Mouse (Mus musculus): ENCODE measurements at regions not wholly inside any gene's neighbourhood (a gene's known extent, or its start where the extent isn't known, plus 50 kb on each side); places are given as distances from the start of the nearest gene placed in this dataset.
A peak's percentile ranks its signal among the peaks of the same experiment; 100 is the strongest.

DNA sequence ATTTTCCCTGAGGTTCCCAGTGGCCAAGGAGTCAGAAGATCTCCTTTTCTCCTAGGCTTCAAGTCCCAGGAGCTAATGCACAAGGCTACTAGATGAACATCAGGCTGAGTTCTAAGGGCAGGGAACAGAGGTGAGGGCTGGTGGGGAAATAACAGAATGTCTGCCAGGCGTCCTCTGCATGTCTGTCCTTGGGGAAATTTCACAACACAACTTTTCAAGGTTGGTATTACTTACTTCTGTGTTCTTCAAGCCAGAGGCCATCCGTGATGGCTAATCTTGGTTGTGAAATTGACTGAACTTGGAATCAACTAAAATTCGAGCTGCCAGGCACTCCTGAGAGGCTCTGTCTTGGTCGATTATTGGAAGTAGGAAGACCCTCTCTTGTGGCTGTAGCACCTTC is 416.6 kb downstream of the Vrk1 start:
- no peak for DNase-seq

DNA sequence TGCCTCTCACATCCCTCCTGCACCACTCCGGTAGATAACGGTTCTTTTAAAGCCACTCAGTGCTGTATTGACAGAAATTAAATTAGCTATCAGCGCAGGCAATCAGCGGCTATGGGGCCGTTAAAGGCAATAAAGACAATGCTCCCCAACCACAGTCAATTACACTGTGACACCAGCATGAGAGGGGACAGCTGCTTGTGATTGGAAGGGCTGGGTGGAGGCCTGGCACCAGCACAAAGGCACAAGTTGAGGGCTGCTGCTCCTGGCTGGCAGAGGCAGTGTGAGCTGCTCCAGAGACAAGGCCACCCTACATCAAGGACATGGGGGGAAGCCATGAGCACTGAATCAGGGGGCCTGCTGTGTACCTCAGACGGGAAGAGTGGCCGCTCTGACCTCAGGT is 420.0 kb downstream of the Vrk1 start:
- no peak for DNase-seq

DNA sequence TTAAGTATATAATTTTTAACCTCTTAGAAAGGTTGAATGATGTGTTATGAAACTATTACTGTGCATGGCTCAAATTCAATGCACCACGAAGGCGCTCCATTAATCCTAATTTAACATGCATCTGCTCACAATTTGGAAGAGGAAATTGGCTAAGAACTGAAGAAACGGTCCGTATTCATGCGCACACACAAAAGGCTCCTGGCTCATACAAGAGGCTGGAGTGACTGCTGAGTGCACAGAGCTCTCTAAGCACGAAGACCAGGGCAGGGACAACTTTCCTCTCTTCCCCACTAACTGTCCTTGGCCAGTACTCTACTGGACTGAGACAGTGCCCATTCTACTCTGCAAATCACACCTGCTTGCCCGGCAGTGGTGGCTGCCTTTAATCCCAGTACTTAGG is 435.1 kb downstream of the Vrk1 start:
- DNase-seq, result no peak

DNA sequence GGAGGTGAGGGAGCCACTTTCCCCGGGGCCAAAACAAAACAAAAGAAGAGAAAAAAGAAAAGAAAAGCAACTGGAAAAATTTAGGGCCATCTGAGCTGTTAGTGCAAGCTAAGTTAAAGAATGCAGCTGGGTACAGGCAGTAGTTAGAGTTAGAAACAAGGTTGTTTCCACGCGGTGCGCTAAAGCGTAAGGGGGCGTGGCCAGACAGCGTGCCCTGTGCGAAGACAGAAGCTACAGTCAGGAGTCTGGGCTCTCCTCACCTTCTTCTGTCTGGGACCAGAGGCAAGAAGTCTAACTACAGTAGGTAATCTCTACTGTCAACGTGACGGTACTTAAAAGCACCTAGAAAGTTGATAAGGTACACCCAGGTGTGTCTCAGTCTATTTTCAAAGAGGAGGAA is 435.9 kb downstream of the Vrk1 start:
- no peak for DNase-seq

DNA sequence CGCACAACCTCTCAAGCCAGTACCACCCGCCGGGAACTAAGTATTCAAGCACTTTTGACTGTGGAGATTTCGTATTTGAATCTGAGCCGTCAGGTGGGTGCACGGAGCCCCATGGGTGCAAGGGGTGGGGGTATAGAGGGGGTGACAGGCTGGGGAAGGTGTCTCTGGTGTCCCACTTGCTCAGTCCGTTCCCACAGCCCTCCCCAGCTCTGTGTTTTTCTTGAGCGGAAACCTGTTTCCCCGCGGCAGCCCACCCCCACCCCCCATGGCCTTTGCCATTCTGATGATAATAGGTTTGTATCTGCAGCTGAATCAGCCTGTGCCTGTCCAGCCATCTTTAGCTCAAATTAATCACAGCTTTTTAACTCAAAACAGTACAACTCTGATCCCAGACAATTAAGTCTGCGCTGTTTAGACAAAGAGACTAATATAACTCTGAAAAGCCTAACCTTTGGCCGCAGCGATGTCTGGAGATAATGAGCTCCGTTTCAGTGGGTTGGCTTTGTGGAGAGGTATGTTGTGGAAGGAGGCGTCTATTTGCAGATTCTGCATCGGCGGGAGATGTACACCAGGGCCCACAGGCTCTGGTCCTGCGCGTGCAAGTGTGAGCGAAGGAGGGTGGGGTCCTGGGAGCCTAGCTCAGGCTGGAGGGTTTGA is 437.0 kb downstream of the Vrk1 start:
- DNase-seq, result no peak

DNA sequence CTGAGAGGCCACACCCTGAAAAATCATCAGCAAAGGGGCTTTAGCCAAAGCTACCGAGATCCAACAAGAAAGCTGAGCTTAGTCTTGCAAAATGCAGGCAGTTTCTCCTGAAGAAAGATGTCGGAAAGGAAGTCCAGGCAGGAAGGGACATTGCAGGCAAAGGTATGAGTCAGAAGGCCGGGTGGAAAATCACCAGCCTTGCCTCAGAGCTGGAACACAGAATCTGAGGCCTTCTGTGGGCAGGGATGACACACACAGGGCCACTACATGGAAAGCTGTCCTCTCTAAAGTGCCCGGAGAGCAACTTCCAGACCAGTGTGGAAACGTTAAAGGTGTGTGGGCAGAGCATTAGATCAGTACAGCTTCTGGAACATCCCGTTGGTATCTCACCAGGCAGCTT is 438.5 kb downstream of the Vrk1 start:
- no peak for DNase-seq

DNA sequence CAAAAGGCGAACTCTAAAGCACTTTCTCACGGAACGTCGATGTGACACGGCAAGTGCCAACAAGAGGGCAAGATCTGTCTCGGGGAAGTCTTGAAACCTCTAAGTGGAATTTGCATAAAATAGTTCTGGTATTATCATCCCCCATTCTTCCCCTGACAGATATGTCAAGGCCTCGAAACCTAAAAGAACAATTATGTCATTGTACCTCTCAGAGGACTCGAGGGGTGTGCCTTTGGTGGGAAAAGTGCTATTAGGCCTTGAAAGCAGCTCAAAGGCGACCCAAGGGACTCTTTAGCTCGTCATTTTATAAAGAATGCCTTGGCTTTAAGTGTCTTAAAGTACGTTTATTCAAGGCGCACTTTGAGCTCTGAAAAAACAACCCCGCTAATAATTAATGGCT is 443.5 kb downstream of the Vrk1 start:
- no peak for DNase-seq

DNA sequence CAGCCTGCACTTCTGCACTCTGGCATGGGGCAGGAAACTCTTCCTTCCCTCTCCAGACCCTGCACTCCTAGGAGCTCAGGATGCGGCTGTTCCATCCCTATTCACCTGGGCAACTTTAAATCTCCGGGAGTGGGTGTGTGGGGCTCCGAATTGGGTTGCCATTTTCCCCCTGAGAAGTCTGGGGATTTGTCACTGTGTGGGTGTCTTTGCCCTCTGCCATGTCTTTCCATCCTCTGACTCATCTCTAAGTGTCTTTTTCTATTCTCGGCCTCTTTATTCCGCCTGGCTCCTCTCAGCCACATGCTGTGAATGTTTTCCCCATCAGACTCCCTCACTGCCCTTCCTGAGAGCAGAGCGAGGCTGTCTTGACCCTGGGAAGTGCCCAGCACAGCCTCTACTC is 448.2 kb downstream of the Vrk1 start:
- no peak for DNase-seq

DNA sequence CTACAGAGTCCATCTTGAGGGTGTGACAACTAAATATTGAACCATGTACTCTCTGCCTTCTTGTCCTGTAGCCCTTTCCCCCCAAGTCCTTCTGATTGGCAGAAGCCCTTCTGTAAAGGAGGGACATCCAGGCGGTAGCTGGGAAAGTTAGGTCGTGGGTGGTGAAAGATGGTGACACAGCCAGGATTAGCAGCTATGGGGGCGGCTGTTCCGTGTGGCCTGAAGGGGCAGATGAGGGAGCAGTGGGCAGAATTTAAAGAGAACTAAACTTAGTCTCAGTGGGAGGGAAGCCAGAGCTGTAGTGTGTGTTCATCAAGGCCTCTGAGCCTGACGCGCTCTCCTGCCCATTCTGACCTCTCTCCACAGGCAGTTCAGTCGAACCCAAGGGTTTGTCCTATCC is 450.6 kb downstream of the Vrk1 start:
- no peak for DNase-seq

DNA sequence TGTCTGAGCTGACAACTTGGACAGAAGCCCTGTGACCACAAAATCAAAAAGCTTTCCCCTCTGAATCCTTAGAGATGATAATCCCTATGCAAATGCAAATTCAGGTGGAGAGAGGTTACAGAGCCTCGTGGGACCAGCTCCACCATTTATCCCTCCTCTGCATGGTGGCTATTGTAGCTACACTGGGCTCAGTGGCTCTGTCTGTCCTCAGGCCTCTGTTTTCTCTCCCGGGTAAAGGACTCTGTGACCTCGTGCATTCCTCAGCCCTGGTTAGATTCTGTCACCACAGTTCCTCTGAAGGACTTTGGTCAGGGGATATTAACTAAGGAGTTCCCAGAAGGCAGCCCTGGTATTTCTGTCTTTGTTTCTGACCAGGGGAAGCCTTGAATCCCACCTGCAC is 452.3 kb downstream of the Vrk1 start:
- DNase-seq, result no peak

DNA sequence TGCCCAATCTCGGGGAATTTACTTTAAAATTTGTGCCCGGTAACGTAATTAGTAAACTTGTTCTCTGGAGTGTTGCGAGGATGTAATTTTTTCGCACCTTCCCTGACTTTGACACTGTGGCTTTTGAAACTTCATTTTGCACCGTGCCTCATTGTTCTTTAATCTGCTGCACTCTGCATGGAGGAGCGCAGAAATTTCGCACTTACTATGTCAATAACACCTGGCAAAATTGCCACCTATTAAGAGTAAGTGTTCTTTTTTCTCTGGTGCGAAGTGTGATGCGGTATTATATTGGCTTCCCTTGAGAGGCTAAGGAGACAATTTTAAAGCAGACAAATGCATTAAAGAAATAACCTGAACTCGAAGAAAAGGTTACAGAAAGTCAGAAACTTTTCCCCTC is 454.7 kb downstream of the Vrk1 start:
- DNase-seq, result no peak

DNA sequence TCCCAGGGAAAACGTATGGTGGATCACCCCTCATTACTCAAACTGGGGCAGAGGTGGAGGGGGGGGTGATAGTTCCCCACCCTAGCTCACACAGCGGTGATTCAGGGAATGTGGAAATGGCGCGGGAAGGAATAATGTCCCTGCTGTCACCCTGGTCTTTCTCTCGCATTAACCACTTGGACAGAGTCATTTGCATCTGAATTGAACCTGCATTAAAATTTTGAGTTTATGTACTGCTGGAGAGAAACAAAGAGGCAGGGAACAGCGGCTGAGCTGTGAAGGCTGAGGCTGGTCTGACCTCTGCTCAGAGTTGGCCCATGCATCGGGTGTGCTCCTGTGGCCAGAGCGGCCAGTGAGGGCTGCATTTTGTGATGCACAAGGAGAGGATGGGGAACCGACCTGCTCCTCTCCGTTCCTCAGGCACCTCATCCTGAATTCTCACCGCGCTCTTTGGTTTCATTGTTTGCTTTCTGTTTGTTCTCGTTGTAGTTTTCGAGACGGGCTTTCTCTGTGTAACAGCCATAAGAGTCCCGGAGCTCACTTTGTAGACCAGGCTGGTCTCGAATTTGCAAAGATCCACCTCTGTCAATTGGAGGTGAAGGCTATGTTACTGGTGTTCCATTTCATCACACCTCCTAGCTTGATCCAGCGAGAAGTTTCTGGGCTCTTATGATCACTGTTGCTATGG is 458.3 kb downstream of the Vrk1 start:
- no peak for DNase-seq

DNA sequence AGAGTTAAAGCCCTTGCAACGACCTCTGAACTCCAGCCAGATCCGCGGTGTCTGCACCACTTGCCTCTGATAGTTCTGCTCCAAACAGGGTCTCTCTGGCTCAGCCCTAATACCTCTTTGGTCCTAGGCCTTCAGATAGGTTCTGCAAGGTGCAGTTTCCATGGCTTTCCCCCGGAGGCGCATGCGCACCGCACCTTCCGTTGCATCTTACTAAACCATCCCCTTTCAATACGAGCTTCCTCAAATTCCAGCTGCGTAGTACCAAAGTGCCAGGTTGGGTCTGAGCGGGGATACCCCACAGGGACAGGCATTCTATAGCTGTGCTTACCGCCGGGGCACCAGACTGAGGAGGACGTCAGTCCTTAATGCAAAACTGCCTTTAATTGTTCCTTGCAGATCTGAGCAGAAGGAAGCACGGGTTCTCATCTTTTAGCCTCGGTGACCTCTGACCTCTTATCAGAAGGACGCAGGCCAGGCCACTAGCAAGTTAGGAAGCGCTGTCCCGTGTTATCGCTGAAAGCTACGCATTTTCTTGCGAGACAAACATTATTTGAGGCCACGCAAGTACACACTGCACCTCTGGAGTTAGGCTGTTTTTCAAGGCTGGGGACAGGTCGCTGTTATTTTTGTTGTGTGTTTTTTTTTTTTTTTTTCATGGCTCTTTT is 464.6 kb downstream of the Vrk1 start:
- DNase-seq, result peak in 1 of 2 experiments; percentile 31

DNA sequence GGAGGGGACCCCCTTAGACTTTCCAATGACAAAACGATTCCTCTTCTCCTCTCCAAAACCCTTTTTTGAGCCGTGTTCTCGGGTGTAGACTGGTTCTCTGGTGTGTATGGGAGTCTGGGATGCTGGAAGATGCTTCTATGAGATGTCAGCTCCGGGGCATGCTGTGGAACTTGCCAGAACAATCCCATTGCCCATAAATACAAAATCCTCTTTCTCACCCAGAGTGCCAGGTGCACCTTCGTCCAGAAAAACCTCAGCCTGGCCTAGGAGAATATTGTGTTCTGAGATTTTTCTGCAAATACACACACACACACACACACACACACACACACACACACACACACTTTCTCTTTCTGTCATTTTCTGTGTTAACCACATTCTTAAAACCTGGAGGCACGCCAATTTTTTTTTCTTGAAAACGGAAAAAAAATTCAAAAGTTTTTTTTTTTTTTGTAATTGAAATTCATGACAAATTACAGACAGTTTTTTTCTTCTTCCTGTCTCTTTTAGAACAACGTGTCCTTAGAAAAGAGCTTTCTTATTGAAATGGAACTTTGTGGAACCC is 465.5 kb downstream of the Vrk1 start:
- no peak for DNase-seq

DNA sequence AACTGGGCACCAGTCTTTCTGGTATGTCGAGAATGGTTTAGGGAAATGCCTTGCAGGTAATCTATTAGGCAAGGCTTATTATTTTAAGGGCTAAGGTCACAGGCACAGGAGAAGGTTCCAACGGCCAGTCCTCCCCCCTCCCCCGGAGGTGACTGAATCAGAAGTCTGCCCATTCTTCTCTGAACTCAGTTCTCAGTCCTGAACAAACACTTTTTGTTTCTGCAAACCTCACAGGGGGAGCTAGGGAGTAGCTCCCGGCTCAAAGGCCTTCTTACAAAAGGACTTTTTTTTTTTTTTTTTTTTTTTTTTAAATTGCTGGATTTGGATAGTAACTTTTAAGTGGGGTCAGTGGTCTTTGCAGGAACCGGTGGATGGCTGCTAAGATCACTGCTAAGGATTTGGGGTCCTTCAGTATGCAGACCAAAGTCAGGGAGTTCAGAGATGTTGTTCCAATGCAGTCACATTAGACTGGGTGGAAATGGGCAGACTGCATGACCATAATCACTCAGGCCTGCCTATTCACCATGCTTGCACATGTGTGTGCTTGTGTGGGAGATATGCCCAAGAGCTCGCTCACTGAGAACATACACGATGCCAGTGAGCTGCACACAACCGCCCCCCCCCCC is 467.1 kb downstream of the Vrk1 start:
- DNase-seq, result no peak

DNA sequence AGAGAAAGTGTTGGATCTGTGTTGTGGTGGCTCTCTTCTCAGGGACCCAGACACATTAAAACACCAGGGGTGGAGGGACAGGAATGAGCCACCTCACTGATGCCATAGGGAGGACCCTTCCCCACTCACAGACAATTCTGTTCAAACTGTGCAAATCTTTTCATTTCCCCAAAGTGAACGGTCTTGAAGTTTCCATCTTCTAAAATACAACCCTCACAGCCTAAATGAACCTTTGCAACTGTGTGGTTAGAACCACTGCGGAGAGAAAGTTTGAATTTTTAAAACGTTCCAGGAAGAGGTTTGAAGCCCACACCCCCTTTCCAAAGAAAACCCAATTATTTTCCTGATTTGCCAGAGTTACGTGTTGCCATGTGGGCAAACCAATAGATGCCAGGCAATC is 467.7 kb downstream of the Vrk1 start:
- no peak for DNase-seq

DNA sequence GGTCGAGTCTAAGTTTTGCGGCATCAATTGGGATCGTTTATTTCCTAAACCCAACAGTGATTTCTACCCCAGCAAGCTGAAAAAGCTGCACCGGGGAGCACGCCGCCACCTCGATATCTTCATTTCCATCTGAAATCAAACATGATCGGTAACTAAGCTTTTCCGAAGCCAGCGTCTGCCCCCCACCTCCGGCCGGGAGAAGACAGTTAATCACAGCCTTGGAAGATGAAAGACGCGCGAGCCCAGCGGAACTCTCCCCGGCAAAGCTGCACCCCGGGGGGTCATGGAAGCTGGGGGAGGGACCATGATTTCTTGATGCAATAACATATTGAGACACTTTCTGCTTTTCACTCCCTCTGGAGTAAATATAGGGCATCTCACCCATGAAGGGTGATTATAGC is 468.4 kb downstream of the Vrk1 start:
- peak in 1 of 2 experiments; percentile 30 for DNase-seq

DNA sequence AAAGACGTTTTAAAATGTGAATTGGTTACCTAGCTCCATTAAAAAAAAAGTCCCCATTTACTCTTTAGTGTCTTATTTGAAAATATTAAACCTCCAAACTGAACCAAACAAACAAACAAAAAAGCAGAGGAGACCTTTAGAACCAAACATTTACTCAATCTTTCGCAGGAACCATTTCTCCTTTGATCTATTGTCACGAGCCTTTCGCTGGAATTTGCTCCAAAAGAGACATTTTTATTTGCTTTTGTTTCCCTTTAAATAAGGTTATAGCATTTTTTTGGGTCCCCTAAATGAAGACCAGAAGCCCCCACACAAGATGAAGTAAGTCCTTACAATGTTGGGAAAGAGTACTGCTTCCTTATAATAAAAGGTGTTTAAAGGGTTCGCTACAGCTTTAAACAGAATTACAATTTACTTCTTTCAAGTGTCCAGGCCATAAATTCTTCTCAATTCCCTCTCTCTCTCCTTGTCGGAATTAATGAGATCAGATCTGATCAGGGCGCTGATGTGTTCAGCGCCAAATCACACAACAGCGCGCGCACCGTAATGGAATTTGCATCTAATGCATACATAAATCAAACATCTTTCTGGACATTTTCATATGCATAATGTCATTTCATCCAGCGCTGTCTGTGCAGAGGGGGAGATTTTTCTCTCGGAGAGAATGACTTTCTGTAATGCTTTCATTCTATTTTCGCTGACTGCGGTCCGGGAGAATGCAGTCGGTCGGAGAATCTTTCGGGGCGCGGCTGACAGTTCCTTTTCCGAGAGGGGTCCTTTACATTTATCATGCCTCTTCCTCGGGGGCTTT is 469.2 kb downstream of the Vrk1 start:
- DNase-seq, result peak; percentile 26 to 33

DNA sequence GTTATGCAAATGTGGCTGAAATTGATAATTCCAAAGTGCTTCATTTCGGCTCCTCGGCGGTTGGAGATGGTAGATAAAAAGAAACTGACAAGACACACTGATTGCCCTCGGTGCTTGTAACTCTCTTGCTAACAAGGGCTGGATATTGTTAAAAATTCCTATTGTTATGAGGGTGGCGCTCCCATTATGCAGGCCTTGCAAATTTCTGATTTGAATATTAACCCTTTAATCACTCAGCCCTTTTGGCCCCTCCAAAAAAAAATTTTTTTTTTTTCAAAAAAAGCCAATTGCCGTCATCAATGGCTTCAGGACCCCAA is 469.8 kb downstream of the Vrk1 start:
- DNase-seq, result no peak

DNA sequence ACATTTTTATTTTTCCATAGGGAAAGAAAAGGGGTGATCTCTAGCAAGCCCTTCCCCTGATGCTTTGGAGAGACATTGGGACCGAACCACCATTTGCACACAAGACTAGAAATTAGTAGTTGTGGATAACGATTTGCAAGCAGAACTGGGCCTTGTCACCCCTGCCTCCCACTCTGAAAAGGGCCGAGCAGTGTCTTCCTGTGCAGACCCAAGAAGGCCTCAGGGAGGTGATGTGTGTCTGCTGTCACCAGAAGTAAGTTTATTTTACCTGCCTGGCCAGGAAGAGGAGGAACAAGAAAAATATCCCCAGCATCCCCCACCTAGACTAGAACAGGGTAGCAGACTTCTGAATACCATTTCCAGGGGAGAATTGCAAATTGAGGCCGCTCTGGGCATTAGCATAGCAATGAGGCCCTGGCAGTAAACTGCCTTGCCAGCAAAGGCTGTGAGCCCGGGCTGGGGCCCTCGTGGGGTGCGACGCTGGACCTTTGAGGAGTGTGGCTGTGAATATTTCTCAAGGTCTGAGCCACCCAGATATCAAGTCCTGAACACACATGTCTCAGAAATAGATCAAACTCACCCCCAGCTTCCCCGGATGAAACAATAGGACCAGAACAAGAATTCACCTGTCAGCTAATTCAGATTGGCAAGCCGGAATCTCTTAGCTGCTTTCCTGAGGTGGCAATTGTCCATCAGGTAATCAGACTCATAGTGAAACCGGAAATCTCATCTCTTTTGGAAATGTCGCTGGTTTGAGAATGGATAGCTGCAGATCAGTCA is 470.4 kb downstream of the Vrk1 start:
- no peak for DNase-seq

DNA sequence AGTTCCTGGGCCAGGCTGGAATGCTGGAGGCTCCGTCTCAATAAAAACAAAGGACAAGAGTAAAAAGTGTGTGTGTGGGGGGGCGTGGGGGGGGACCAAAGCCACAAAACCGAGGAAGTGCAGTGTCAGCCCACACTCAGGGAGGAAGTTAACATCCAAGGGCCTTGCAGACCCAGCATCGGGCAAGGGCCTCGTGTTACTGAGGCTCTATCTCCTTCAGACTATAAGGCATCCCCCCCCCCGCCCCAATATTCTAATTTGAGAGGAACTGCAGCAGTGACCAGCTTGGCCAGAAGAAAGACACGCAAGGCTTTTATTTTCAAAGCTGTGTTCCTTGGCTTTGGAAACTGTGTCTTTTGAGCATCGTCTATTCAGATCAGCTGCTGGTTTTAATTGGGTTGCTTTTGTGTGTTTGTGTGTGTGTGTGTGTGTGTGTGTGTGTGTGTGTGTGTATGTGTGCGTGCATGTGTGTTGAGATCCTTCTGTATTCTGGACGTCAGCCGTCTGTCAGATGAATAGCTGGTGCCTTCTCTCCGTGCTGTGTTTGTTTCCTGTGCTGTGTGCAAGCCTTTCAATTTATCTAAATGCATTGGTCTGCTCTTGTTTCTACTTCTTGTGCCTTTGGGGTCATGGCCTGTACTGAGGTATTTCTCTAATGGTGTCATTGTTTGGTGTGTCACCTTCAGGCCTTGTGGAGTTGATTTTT is 491.7 kb downstream of the Vrk1 start:
- DNase-seq, result no peak

Measured in layer of hippocampus, postnatal 36 days (tissue).